Mouse (Mus musculus): Measurements from ENCODE around the gene Pilrb1.
"Not testable (repeated sequence)": the region's sequence is repeated elsewhere in the genome, so short reads cannot be mapped to it uniquely, and the experiment has no call there.

Gene Pilrb1

DNA sequence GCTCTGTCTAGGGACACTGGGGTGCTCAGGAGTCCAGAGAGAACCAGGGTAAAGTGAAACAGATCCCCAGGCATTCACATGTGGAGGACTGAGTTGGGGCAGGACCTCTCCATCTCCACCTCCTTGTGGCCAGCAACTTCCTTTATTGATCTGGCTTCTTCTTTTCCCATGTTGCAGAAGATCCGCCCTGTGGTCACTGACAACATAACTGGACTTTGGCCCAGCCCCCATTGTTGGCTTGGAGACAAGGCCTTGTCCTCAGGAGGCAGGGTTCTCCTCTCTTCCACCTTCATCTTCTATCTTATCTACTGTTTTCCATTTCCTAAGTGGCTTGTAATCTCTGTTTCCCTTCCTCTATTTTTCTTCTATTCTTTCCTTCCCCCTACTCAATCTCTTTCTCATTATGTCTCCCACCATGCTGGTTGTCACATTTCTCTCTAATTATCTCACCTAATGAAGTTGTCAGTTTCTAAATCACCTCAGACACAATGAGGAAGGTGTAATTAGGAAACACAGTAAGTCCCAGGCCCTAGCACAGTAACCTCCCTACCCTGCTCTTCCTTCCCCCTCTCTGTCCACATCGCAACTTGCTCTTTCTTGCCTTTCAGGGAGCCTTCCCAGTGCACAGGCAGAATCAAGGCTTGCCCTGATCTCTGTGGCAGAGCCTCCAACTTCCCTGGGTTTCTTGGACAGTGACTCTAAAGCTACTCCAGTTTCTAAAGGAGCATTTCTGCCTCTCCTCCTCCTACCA, at the start of gene Pilrb1:
TSS of gene Pilrb1 (minus strand) at position 147 of the 751 bp plus-strand sequence.
- CTCF ChIA-PET = not testable (repeated sequence)

DNA sequence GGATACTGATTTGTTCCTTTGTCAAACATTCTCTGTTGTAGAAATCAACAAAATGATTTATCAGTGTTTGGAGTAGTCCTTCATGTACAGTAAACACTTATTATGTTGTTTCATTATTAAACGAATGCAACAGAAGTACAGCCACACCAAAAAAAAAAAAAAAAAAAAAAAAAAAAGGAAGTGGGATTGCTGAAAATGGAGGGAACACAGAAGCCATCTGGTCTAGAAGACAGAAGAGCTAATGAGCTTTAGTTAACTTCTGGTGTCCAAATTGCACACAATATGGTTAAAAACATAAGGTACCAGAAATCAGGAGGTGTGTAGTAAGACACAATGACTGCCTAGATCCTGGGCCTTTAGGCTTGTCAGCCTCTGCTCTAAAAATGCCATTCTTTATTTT, 39.9 kb upstream of the Pilrb1 start:
- CTCF ChIA-PET = no interaction called here

DNA sequence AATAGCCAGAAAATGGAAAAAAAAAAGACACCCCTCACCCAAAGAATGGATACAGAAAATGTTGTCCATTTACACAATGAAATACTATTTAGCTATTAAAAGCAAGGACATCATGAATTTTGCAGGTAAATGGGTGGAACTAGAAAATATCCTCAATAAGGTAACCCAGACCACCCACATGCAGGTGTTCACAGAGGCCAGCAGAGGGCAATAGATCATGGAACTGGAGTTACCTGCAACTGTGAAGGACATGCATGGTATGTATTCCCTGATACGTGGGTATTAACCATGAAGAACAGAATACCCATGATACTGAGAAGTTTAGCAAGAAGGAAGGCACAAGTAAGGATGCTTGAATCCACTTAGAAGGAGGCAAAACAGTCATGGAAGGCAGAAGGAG, 35.0 kb upstream of the Pilrb1 start:
- CTCF ChIA-PET = no interaction called here

DNA sequence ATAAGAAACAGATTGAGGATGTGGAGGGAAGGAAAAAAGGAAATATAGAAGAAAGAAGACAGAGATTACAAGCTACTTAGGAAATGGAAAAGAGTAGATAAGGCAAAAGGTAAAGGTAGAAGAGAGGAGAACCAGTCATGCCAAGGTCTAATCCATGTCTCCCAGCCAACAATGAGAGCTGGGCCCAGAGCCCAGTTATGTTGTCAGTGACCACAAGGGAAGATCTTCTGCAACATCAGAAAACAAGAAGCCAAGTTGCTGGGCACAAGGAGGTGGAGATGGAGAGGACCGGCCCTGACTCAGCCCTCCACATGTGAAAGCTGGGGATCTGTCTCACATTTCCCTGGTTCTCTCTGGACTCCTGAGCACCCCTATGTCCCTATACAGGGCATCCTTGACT, 29.8 kb upstream of the Pilrb1 start:
- CTCF ChIA-PET = no interaction called here

DNA sequence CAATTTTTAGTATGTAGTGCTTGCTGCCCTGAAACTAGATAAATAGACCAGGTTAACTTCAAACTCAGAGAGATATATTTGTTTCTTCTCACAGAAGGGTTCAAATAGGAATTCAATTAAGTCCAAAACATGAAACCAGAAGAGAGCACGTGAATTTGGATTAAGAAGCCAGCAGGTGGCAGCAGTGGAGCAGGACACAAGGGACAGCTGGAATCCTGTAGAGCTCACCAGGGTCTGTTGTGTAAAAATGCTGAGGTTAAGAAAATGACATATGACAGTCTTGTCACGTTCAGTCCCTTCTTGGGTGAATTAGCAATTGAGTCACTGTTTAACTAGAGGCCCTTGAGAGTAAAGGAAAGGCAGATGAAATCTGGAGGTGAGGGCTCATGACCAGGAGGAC, 28.0 kb upstream of the Pilrb1 start:
- CTCF ChIA-PET = interaction anchor here (0.6 kb wide), 1 partner anchor 69 kb away, joined by 3 read pairs; no protein-coding TSS in a partner anchor

DNA sequence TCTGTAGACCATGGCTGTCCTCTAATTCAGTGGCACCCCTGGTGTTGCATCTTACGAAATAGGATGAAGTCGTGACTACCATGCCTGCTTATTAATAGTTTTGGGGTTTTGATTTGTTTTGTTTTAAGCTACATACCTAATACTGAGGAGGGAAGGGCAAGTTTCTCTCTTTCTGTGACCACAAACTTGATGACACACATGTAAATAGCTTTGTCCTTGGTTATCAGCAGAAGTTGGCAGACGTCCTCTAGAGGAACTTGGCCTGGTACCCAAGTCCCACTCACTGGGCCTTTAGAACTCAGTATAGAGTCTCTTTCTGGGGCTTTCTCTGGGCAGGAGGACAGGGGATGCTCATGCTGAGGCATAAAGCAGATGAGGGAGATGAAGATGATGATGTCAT, 25.4 kb upstream of the Pilrb1 start:
- CTCF ChIA-PET = interaction anchor here (0.6 kb wide), 1 partner anchor 113 kb away, joined by 13 read pairs; no protein-coding TSS in a partner anchor

DNA sequence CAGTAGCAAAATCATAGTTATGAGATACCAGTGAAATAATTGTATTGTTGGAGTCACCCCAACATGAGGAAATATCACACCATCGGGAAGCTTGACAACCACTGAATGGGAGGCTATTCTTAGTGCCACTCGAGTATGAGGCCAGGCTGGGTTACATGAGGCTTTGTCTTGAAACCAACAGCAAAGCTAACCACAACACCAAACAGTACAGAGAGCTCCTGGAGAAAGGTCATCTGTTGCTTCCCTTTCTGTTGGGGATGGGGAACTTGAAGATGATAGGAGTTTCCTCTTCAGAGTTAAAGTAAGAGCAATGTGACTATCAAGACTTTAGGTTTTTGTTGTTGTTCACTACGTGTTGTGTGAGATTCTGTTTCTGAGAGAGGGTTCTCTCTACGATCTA, 25.0 kb upstream of the Pilrb1 start:
- CTCF ChIA-PET = no interaction called here

DNA sequence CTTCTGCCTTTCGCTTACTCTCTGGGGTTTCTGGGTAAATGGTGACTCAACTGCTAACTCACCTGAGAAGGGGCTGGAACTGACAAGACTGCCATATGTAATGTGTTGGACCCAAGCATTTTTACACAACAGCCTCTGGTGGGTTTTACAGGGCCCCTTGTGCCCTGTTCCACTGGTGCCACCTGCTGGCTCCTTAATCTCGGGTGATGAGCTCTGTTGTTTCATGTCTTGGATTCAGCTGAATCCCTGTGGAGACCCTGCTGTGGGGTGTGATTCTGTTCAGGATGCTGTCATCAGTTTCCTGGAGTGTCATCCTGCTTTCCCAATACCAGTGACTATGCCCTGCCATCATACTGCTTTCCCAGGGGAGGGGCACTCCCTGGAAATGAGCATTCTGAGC, 20.0 kb upstream of the Pilrb1 start:
- CTCF ChIA-PET = interaction anchor here (0.8 kb wide), 1 partner anchor 12 kb away, joined by 3 read pairs; no protein-coding TSS in a partner anchor

DNA sequence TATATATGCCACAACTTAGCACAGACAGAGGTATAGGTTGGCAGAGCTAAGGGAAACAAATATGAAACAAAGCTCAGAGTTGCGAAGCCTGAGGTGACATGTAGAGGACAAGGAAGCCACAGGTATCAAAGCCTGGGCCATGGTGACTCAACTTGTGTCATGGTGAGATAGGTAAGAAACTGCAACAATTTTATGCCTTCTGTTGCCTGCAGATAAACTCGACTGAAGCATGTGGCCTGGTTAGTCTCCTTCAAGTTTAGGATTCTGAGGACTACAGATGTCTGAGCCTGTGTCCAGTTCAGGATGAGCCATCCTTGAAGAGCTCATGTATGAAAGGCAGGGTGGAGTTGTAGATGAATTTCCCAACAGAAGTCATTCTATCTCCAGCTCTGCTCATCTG, 17.1 kb upstream of the Pilrb1 start:
- CTCF ChIA-PET = interaction anchor here (0.6 kb wide), 1 partner anchor 85 kb away, joined by 3 read pairs; no protein-coding TSS in a partner anchor

DNA sequence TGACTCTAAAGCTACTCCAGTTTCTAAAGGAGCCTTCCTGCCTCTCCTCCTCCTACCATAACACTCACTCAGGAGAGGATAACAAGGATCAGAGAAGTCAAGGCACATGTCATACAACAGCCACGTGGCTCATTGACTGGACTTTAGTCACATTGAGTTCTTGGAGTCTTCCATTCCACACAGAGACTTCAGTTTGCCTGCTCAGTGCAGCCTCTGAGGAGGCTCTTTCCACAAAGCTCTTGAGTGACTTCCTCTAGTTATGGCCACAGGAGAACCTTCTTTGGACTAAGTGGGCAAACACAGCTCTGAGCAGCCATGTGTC, 14.4 kb upstream of the Pilrb1 start:
- CTCF ChIA-PET = not testable (repeated sequence)

DNA sequence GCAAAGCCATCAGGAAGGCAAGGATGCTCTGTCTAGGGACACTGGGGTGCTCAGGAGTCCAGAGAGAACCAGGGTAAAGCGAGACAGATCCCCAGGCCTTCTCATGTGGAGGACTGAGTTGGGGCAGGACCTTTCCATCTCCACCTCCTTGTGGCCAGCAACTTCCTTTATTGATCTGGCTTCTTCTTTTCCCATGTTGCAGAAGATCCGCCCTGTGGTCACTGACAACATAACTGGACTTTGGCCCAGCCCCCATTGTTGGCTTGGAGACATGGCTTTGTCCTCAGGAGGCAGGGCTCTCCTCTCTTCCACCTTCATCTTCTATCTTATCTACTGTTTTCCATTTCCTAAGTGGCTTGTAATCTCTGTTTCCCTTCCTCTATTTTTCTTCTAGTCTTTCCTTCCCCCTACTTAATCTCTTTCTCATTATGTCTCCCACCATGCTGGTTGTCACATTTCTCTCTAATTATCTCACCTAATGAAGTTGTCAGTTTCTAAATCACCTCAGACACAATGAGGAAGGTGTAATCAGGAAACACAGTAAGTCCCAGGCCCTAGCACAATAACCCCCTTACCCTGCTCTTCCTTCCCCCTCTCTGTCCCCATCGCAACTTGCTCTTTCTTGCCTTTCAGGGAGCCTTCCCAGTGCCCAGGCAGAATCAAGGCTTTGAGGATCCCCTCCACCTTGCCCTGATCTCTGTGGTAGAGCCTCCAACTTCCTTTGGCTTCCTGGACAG, 13.9 kb upstream of the Pilrb1 start, which contains the start of gene Pilrb2:
TSS of gene Pilrb2 (minus strand) at position 172 of the 737 bp plus-strand sequence.
- CTCF ChIA-PET = not testable (repeated sequence)

DNA sequence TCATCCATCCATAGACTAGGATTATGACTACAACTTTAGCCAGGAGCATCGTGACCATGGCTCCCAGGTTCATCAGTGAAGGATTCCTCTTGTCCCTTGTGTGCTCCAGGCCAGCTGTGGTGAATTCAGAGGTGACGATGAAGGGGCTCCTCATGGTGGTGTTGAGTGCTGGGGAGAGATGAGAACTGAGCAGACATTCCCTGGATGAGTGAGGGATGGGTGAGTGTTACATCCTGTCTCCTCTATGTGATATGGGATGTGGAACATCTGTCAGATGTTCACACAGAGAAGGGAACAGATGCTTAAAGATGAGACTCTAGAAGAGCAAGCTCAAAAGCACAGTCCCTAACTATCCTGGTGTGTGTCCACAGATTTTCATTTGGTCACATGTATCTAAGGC, 10.7 kb upstream of the Pilrb1 start:
- CTCF ChIA-PET = not testable (repeated sequence)

DNA sequence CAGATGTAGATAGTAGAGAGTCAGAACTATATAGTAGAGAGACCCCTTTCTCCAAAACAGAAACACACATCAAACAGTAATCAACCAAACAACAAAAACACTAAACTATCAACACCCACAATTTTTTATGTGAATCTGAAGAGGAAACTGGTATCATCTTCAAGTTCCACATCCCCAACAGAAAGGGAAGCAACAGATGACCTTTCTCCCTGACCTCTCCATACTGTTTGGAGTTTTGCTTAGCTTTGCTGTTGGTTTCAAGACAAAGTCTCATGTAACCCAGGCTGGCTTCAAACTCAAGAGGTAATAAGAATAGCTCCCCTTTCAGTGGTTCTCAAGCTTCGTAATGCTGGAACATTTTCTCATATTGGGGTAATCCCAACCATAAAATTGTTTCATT, 6.1 kb upstream of the Pilrb1 start:
- CTCF ChIA-PET = not testable (repeated sequence)

DNA sequence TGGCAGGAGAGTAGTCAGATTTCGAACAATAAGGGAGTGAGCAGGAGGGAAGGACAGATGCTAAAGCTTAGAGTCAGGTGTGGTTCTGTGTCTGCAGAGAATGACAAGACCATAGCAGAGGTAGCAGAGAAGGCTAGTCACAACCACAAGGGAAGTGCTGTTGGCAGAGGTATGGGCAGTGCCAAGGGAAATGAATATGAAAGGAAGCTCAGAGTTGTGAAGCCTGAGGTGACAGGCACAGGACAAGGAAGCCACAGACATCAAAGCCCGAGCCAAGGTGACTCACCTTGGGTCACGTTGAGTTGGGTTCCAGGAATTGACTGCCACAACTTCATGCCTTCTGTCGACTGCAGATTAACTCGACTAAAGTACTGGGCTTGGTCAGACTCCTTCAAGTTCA, 1.0 kb downstream of the Pilrb1 start:
- CTCF ChIA-PET = not testable (repeated sequence)

DNA sequence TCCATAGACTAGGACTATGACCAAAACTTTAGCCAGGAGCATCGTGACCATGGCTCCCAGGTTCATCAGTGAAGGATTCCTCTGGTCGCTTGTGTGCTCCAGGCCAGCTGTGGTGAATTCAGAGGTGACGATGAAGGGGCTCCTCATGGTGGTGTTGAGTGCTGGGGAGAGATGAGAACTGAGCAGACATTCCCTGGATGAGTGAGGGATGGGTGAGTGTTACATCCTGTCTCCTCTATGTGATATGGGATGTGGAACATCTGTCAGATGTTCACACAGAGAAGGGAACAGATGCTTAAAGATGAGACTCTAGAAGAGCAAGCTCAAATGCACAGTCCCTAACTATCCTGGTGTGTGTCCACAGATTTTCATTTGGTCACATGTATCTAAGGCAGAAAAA, 3.0 kb downstream of the Pilrb1 start:
- CTCF ChIA-PET = not testable (repeated sequence)

DNA sequence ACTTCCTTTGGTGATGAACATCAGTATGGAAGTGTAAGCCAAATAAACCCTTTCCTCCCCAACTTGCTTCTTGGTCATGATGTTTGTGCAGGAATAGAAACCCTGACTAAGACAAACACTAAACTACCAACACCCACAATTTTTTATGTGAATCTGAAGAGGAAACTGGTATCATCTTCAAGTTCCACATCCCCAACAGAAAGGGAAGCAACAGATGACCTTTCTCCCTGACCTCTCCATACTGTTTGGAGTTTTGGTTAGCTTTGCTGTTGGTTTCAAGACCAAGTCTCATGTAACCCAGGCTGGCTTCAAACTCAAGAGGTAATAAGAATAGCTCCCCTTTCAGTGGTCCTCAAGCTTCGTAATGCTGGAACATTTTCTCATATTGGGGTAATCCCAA, 7.6 kb downstream of the Pilrb1 start:
- CTCF ChIA-PET = not testable (repeated sequence)

DNA sequence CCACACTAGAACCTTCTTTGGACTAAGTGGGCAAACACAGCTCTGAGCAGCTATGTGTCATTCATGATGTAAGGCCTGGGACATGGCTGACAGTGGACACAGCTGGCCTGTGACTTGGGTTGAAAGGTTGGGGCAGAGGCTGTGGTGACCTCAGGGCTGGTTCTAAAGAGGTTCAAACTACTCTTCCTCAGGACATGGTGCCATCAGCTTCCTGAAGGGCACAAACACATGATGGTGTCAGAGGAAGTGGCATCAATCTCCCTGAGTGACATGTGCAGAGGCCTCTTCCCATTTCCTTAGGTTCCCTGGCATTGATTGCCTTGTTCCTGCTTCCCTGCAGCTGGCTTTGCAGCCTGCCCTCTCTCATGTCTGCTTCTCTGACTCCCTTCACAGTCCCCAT, 20.8 kb downstream of the Pilrb1 start:
- CTCF ChIA-PET = not testable (repeated sequence)

DNA sequence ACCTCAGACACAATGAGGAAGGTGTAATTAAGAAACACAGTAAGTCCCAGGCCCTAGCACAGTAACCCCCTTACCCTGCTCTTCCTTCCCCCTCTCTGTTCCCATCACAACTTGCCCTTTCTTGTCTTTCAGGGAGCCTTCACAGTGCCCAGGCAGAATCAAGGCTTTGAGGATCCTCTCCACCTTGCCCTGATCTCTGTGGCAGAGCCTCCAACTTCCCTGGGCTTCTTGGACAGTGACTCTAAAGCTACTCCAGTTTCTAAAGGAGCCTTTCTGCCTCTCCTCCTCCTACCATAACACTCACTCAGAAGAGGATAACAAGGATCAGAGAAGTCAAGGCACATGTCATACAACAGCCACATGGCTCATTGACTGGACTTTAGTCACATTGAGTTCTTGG, 21.3 kb downstream of the Pilrb1 start:
- CTCF ChIA-PET = no interaction called here

DNA sequence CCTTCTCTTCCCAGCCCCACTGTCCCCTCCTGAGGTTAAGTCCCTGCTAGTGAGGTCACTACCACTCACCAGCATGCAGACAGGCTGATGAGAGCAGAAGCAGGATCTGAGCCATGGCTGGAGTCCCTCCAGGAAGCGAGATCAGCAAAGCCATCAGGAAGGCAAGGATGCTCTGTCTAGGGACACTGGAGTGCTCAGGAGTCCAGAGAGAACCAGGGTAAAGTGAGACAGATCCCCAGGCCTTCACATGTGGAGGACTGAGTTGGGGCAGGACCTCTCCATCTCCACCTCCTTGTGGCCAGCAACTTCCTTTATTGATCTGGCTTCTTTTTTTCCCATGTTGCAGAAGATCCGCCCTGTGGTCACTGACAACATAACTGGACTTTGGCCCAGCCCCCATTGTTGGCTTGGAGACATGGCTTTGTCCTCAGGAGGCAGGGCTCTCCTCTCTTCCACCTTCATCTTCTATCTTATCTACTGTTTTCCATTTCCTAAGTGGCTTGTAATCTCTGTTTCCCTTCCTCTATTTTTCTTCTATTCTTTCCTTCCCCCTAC, 21.9 kb downstream of the Pilrb1 start, which contains the start of gene Pilra:
TSS of gene Pilra (minus strand) at position 316 of the 555 bp plus-strand sequence.
- CTCF ChIA-PET = not testable (repeated sequence)

DNA sequence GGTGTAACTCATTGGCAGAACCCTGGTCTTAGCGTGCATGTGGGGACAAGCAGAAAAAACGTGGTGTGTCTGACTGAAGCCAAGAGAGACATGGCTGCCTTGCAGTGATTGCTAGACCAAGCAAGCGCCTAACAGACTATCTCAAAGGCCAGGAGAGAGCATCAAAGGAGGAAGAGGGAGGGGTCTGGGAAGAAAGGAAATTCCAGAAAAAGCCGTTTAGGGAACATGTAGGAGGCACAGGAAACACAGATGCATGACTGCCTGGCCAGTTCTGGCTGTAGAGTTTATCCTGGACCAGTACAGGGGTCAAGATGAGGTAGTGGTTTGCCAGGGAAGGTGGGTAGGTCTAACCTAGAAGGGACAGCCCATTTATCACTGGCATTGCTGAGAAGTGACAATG, 24.4 kb downstream of the Pilrb1 start:
- CTCF ChIA-PET = no interaction called here

DNA sequence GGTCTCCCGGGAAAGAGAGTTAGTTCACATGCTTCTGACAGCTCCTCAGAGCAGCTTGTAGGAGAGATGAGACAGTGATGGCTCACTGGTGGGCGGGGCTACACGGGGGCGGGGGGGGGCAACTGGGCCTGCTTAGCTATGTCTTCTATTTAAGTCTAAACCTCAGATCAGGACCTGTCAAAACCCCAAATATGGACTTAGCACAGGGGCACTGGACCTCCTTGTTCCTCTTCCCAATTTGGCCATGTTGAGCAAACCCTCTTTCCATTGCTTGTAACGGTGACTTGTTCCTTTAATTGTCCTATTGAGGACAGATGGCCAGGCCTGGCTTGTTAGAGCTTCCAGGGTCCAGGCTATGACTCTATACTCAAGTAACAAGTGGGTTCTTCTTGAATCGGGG, 26.4 kb downstream of the Pilrb1 start:
- CTCF ChIA-PET = no interaction called here

DNA sequence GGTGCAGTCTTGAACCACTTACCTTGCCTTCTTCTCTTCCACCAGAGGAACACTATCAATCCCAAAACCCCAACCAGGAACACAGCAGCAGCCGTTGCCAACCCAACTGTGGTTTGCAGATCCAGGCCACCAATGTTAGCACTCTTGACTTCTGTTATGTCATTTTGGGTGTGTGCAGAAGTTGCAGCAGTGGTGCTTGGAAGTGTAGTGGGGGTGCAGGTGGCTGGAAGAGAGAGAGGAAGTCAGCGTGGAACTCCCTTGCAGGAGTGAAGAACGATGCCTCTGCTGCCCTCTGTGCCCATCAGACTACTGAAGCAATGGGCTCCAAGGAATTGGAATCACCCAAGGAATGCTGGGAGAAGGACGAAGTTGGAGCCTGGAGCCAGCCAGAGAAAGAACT, 26.8 kb downstream of the Pilrb1 start:
- CTCF ChIA-PET = no interaction called here

DNA sequence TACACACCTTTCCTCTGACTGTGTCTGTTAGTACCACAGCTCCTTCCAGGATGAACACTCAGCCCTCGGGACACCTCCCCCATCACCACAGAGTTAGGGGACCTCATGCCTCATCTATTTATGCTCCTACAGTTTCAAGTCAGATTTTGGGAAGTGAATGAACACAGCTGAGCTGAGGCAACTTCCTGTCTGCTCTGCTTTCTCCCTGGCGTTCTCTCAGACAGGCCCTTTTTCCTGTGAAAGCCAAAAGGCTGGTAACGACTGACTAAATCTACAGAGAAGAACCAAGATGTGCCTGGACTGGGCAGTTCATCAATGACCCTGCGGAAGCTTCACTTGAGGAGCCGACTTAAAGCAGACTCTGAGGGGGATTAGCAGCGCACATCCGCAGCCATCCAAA, 27.7 kb downstream of the Pilrb1 start:
- CTCF ChIA-PET = no interaction called here

Data from spleen, embryonic (tissue).